Mouse (Mus musculus) liver, postnatal 0 days (tissue): ENCODE data around the gene Pole2.

Experiments used
- CTCF ChIP-seq: sonication (generic); IDR thresholded peaks from 2 replicates; pipeline ENCODE4 v1.5.1; 2016; ENCODE audit warnings: antibody characterized with exemption, low read depth
- EP300 ChIP-seq: IDR thresholded peaks from 2 replicates; pipeline ENCODE4 v1.6.1; 2016; ENCODE audit warnings: antibody characterized with exemption, low read depth, mild to moderate bottlenecking

GRCm38 (mm10) chr12:69262251-69262650 is 34.3 kb upstream of the Pole2 start:
- TF ChIP-seq CTCF = no peak
- TF ChIP-seq EP300 = no peak
